In genomic region chr11:120404814-120405213, GRCm38 (mm10) we compare ENCODE assay signal across 25 mouse cellular contexts. TPM values are rescaled to one million over a fixed set of nuclear protein-coding genes. Genes with fewer than 3 reads are reported as not detected.
A peak's percentile ranks its signal among the peaks of the same experiment; 100 is the strongest.
DNase-seq lines count a peak whose midpoint lies in the region; ATAC-seq and TF ChIP-seq lines count a peak whose summit lies in the region.
"Had no signal": no experiment of that assay in that cellular context is flagged by ENCODE, and none has a peak within 500 bp of the region (broad histone marks: within the 10 kb centered on the region; RNA-seq: fewer than 3 reads in every experiment).

No protein-coding gene starts in this region.

- H3K9me3 ChIP-seq in G1E (replicated peaks), result no peaks in the 10 kb centered on the region
- H3K9me3 ChIP-seq: embryonic facial prominence, embryonic 15.5 days; forebrain, embryonic 10.5 days; heart, embryonic 15.5 days; hindbrain, embryonic 15.5 days had no signal

- peaks cover 94% of the 10 kb centered on the region for H3K36me3 ChIP-seq in G1E (replicated peaks)

- ATAC-seq in G1E (ENCODE audit: extremely low read depth, insufficient number of reproducible peaks, low FRiP score, poor library complexity, severe bottlenecking), result peak; percentile 31; the same call in 1 of the 2 replicates
- peak; percentile 82 for ATAC-seq in common myeloid progenitor, adult 5-6 weeks (replicated peaks; ENCODE audit: low read depth, poor library complexity, severe bottlenecking)
- peak; percentile 47; the same call in 1 of the 2 replicates for ATAC-seq in megakaryocyte progenitor cell, adult 5-6 weeks (replicated peaks; ENCODE audit: poor library complexity)
- ATAC-seq: forebrain, embryonic 14.5 days; inflammation-experienced regulatory T-cells, adult 6 months had no signal

- peaks cover 72% of the 10 kb centered on the region for H3K4me1 ChIP-seq in G1E (ENCODE audit: insufficient read depth, low read depth, low read length)
- H3K4me1 ChIP-seq: embryonic facial prominence, embryonic 15.5 days; forebrain, embryonic 10.5 days; heart, embryonic 15.5 days; hindbrain, embryonic 15.5 days had no signal

- no peak for TF ChIP-seq CTCF in G1E (IDR thresholded peaks at IDR 0.05; ENCODE audit: low read depth, low read length)

- DNase-seq in 416B (ENCODE audit: low read depth) (peak; percentile 76), G1E (ENCODE audit: low spot score) (peak; percentile 53)
- no peak for DNase-seq in thymus, postnatal 4 days
- no peak for DNase-seq in gastrocnemius, adult 8-10 months (ENCODE audit: low spot score in 2 of 2)
- no peak for DNase-seq in heart, adult 11 months
- DNase-seq: adrenal gland, postnatal 14 days; cerebellum, adult 18-20 months; cerebellum, postnatal 10 days; embryo, embryonic 11 days; gastrocnemius, adult 2 months; gastrocnemius, postnatal 36 days; heart, adult 2 months; kidney, adult 11 months had no signal

- no peak overlapping the region; the same call in 1 of the 2 replicates for H3K4me3 ChIP-seq in G1E (ENCODE audit: low read depth, low read length)
- H3K4me3 ChIP-seq: embryonic facial prominence, embryonic 15.5 days; erythroblast, embryonic 14.5 days; forebrain, embryonic 10.5 days; gastrocnemius, adult 2 months; heart, adult 2 months; heart, embryonic 15.5 days; hindbrain, embryonic 15.5 days had no signal

- H3K27me3 ChIP-seq in G1E (ENCODE audit: insufficient read depth, low read length), result no peaks in the 10 kb centered on the region
- H3K27me3 ChIP-seq: embryonic facial prominence, embryonic 15.5 days; heart, embryonic 15.5 days; hindbrain, embryonic 15.5 days had no signal

RNA-seq across cellular contexts. Expression of gene Faap100, which starts 26.2 kb away (rescaled TPM):
- 12.0 and 13.6 TPM in 2 replicates for total RNA-seq in G1E (2014; fragmentation: Nextera tagmentation)
- 5.2 and 6.2 TPM in 2 replicates for total RNA-seq in G1E (2017)
- polyA plus RNA-seq in G1E (2012), result 29.7 and 30.6 TPM in 2 replicates
- 6.6 and 18.3 TPM in 2 replicates for total RNA-seq in common myeloid progenitor, adult 5-6 weeks (2017)
- 10.8 and 11.0 TPM in 2 replicates for total RNA-seq in megakaryocyte progenitor cell, adult 5-6 weeks (2015)
- total RNA-seq in megakaryocyte progenitor cell, adult 5-6 weeks (2017), result 6.5 and 7.0 TPM in 2 replicates
- total RNA-seq in gastrocnemius, adult 8-10 months (2022), result 10 to 100 TPM; 11.5 to 13.5 (median 13.3) TPM

RNA-seq across cellular contexts. Expression of gene Nploc4, which starts 32.7 kb away (rescaled TPM):
- 58.4 and 61.7 TPM in 2 replicates for total RNA-seq in G1E (2014; fragmentation: Nextera tagmentation)
- total RNA-seq in G1E (2017), result 38.7 and 42.7 TPM in 2 replicates
- 68.2 and 72.4 TPM in 2 replicates for polyA plus RNA-seq in G1E (2012)
- 29.8 and 37.9 TPM in 2 replicates for total RNA-seq in common myeloid progenitor, adult 5-6 weeks (2017)
- 37.2 and 41.0 TPM in 2 replicates for total RNA-seq in megakaryocyte progenitor cell, adult 5-6 weeks (2015)
- 34.3 and 35.4 TPM in 2 replicates for total RNA-seq in megakaryocyte progenitor cell, adult 5-6 weeks (2017)
- total RNA-seq in gastrocnemius, adult 8-10 months (2022), result 10 to 100 TPM; 87.7 to 97.5 (median 90.6) TPM

RNA-seq across cellular contexts. Expression of gene Tspan10, which starts 37.6 kb away (rescaled TPM):
- 0.68 TPM in 1 of 2 replicates, not detected in the other for total RNA-seq in G1E (2014; fragmentation: Nextera tagmentation)
- total RNA-seq in G1E (2017), result not detected in 2 replicates
- polyA plus RNA-seq in G1E (2012), result not detected in 2 replicates
- not detected in 2 replicates for total RNA-seq in common myeloid progenitor, adult 5-6 weeks (2017)
- total RNA-seq in megakaryocyte progenitor cell, adult 5-6 weeks (2015), result not detected in 2 replicates
- total RNA-seq in megakaryocyte progenitor cell, adult 5-6 weeks (2017), result not detected in 2 replicates
- 1 to 10 TPM in 1 of 4 experiments, not detected in 3; 1.2 TPM for total RNA-seq in gastrocnemius, adult 8-10 months (2022)
- polyA plus RNA-seq: erythroblast, embryonic 14.5 days; forebrain, embryonic 14.5 days; heart, embryonic 11.5 days; hindbrain, embryonic 11.5 days; hindbrain, embryonic 15.5 days had no signal

RNA-seq across cellular contexts. Expression of gene Fscn2, which starts 43.5 kb away (rescaled TPM):
- total RNA-seq in G1E (2014; fragmentation: Nextera tagmentation), result not detected in 2 replicates
- 0.11 TPM in 1 of 2 replicates, not detected in the other for total RNA-seq in G1E (2017)
- polyA plus RNA-seq in G1E (2012), result 0.03 TPM in 1 of 2 replicates, not detected in the other
- not detected in 2 replicates for total RNA-seq in common myeloid progenitor, adult 5-6 weeks (2017)
- total RNA-seq in megakaryocyte progenitor cell, adult 5-6 weeks (2015), result not detected in 2 replicates
- not detected in 2 replicates for total RNA-seq in megakaryocyte progenitor cell, adult 5-6 weeks (2017)
- total RNA-seq in gastrocnemius, adult 8-10 months (2022), result under 1 TPM in 3 of 4 experiments, not detected in 1; 0.21 to 0.54 (median 0.29) TPM
- total RNA-seq: heart, adult 2 months; heart, postnatal 25 days had no signal
- polyA plus RNA-seq: erythroblast, embryonic 14.5 days; forebrain, embryonic 10.5 days had no signal

RNA-seq across cellular contexts. Expression of gene Pde6g, which starts 48.5 kb away (rescaled TPM):
- total RNA-seq in G1E (2014; fragmentation: Nextera tagmentation) (1.7 and 3.5 TPM in 2 replicates), G1E (2017) (0.23 and 0.33 TPM in 2 replicates)
- polyA plus RNA-seq in G1E (2012), result 0.18 and 0.23 TPM in 2 replicates
- not detected in 2 replicates for total RNA-seq in common myeloid progenitor, adult 5-6 weeks (2017)
- total RNA-seq in megakaryocyte progenitor cell, adult 5-6 weeks (2015), result 0.27 and 0.32 TPM in 2 replicates
- total RNA-seq in megakaryocyte progenitor cell, adult 5-6 weeks (2017), result not detected in 2 replicates
- total RNA-seq in gastrocnemius, adult 8-10 months (2022), result 1 to 10 TPM in 2 of 4 experiments, under 1 TPM in 2; 0.70 to 1.0 (median 0.94) TPM
- polyA plus RNA-seq: erythroblast, embryonic 14.5 days; forebrain, embryonic 14.5 days had no signal

Comparison
In these comparisons a context has a peak if more than half of its experiments do, and no peak if none do; other contexts are left out.
1. DNase-seq: peak in 416B (single experiment) and G1E (single experiment); none in thymus, postnatal 4 days (single experiment), gastrocnemius, adult 8-10 months (0 of 2) and heart, adult 11 months (single experiment).
2. ATAC-seq: peak in every context shown above with its lines; median percentile 82 in common myeloid progenitor, adult 5-6 weeks; 47 in megakaryocyte progenitor cell, adult 5-6 weeks; 31 in G1E.